Mouse (Mus musculus): ENCODE results near the gene 3830403N18Rik. TPM values are rescaled to one million over a fixed set of nuclear protein-coding genes. Genes with fewer than 3 reads are reported as not detected.
"Not testable (repeated sequence)": the region's sequence is repeated elsewhere in the genome, so short reads cannot be mapped to it uniquely, and the experiment has no call there.

Gene 3830403N18Rik
- polyA plus RNA-seq (2012; ENCODE audit: insufficient read depth, insufficient read length, low replicate concordance, missing spikeins), result not detected in 2 replicates

- H3K27ac ChIP-seq (ENCODE audit: insufficient read depth, low read depth, low read length); H3K4me3 ChIP-seq (ENCODE audit: insufficient read depth, low read depth, low read length); H3K4me1 ChIP-seq (ENCODE audit: control insufficient read depth, insufficient read depth, low read length): not testable (repeated sequence)
- 84% methylated on average over 15 of the region's 15 CpGs for WGBS
These were observed at the start of gene 3830403N18Rik for GRCm38 (mm10) chrX:56136336-56136909. Gene 3830403N18Rik (plus strand): TSS chrX:56136572.

- WGBS, result 90% methylated on average over 2 of the region's 2 CpGs
These were observed 15.0 kb downstream of the 3830403N18Rik start for GRCm38 (mm10) chrX:56151396-56151795.

GRCm38 (mm10) chrX:56186449-56186848 is 50.1 kb downstream of the 3830403N18Rik start:
- H3K27ac ChIP-seq (ENCODE audit: insufficient read depth, low read depth, low read length); H3K4me1 ChIP-seq (ENCODE audit: control insufficient read depth, insufficient read depth, low read length); H3K4me3 ChIP-seq (ENCODE audit: insufficient read depth, low read depth, low read length): not testable (repeated sequence)
- WGBS, result no CpG with 5 or more reads among the region's 1 CpGs

More at GRCm38 (mm10) chrX:56151396-56151795, 15.0 kb downstream of the 3830403N18Rik start:
- Histone ChIP-seq H3K4me3 (ENCODE audit: insufficient read depth, low read depth, low read length) (no peak overlapping the region), H3K27ac (ENCODE audit: insufficient read depth, low read depth, low read length) (no peak overlapping the region), H3K4me1 (ENCODE audit: control insufficient read depth, insufficient read depth, low read length) (no peaks in the 10 kb centered on the region)
- TF ChIP-seq POLR2A (IDR thresholded peaks at IDR 0.05; ENCODE audit: insufficient read depth, low read depth, low read length) (no peak), CTCF (IDR thresholded peaks at IDR 0.05; ENCODE audit: insufficient read depth, low read depth, low read length) (no peak)

Other genes with a start within 250 kb of the 3830403N18Rik start
- not detected in 2 replicates for gene Gm773, start 76.3 kb downstream of the 3830403N18Rik start, polyA plus RNA-seq (2012; ENCODE audit: insufficient read depth, insufficient read length, low replicate concordance, missing spikeins)
- not detected in 2 replicates for gene Zfp449, start 209.8 kb downstream of the 3830403N18Rik start, polyA plus RNA-seq (2012; ENCODE audit: insufficient read depth, insufficient read length, low replicate concordance, missing spikeins)
- gene Smim10l2a, start 238.0 kb downstream of the 3830403N18Rik start, polyA plus RNA-seq (2012; ENCODE audit: insufficient read depth, insufficient read length, low replicate concordance, missing spikeins), result not detected in 2 replicates

Data from olfactory bulb, adult 2 months (tissue).